Mouse (Mus musculus) neural tube, postnatal 0 days (tissue): Measurements from ENCODE around the gene Me3. TPM values are rescaled to one million over a fixed set of nuclear protein-coding genes. Genes with fewer than 3 reads are reported as not detected.

Source experiments
- polyA plus RNA-seq: library from polyadenylated mRNA; unstranded; fragments of >200 nt; fragmentation: Nextera tagmentation; extraction: Ambion mirVana; gene quantifications from 2 replicates; pipeline ENCODE4 v1.2.1, GENCODE M21; 2015

The Me3 gene
- polyA plus RNA-seq: 30.6 and 36.1 TPM in 2 replicates

GRCm38 (mm10) chr7:89632342-89633251 is at the start of gene Me3:
TSS of gene Me3 (plus strand) at chr7:89632392.

GRCm38 (mm10) chr7:89903442-89904343 is 271.5 kb downstream of the Me3 start, which contains the start of gene Ccdc81:
TSS of gene Ccdc81 (minus strand) at chr7:89903629.

Other genes starting within 250 kb of the Me3 start
- 32.0 and 33.8 TPM in 2 replicates for gene Tmem135, start 228.2 kb upstream of the Me3 start, polyA plus RNA-seq
- 2.4 and 2.6 TPM in 2 replicates for gene Fzd4, start 228.0 kb upstream of the Me3 start, polyA plus RNA-seq
- 18.9 and 23.5 TPM in 2 replicates for gene Prss23, start 105.2 kb upstream of the Me3 start, polyA plus RNA-seq